Mouse (Mus musculus) Muller cell, postnatal 12 days (primary cell): ENCODE results near the gene Stat5a.

ENCODE experiments used
- DNase-seq: peaks from one replicate; pipeline ENCODE4 v3.0.0-alpha.2; 2015; ENCODE audit errors: inconsistent ontology term

The Stat5a gene

DNA sequence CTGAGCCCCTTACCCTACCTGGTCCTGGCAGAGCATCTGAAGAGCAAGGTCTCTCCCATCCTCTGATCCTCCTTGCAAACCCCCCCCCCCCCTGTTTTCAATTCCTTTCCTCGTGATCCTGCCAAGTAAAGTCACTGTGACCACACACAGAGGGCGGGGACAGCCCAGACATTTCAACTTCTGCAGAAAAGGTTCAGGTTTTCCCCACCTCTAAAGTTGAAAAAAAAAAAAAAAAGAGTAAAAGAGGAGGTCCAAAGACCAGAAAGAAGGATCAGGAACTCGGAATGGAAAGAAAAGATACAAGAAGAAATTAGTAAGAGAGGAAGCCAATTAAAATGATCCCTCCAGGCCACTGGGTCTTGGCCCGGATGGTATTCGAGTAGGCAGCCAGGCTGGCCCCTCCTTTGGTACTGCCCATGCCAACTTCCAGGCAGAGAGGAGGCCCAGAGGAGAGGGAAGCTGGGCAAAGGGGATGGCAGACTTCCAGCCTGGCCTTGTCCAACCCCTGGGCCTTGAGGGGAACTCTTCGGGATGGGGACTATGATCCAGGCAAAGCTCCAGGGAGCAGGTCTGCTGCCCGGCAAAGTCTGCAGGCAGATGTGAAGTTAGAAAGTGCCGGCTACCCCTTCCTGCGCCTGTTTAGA is at the start of gene Stat5a:
TSS of gene Stat5a (plus strand) at position 417 of the 644 bp plus-strand sequence.
- peak; percentile 85 for DNase-seq

GRCm38 (mm10) chr11:100810516-100810915 is 48.6 kb upstream of the Stat5a start:
- DNase-seq, result no peak

- DNase-seq, result no peak
Measured at GRCm38 (mm10) chr11:100811132-100811531, 48.0 kb upstream of the Stat5a start.

DNA sequence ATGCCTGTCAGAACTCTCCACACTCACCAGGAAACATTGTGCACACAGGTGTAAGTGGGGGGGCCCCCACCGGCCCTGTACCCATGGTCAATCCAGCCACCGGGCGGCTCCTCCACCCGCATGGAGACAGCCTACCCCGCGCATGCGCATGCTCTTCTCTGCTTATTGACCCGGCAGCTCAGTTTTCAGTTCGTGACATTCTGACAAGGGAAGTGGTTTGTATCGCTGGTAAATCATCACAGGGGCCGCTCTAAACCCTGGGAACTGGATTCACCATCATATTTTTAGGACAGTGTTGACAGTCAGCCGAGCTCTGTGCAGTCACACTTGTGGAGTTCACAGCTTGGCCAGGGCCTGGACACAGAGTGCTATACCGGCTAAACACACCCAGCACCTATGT is 44.7 kb upstream of the Stat5a start:
- peak; percentile 23 for DNase-seq

- no peak for DNase-seq
Measured at GRCm38 (mm10) chr11:100816342-100816741, 42.8 kb upstream of the Stat5a start.

GRCm38 (mm10) chr11:100816801-100817200 is 42.4 kb upstream of the Stat5a start:
- peak; percentile 45 for DNase-seq

GRCm38 (mm10) chr11:100817311-100817710 is 41.8 kb upstream of the Stat5a start:
- DNase-seq, result no peak

- DNase-seq, result no peak
Measured at GRCm38 (mm10) chr11:100818359-100819012, 40.7 kb upstream of the Stat5a start.

DNA sequence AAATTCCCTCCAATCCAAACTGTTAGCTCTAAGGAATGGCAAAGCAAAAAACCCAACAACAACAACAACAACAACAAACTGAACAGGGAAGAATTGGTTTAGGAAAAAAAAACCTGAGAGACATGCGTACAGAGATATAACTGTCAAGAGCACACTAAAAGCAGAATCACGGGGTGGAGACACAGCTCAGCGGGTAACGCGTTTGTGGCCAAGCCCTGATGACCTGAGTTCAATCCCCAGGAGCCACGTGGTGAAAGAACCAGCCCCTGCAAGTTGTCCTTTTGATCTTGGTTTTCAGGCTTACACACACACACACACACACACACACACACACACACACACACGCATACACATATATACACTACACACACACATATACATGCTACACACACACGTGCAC is 40.1 kb upstream of the Stat5a start:
- no peak for DNase-seq

GRCm38 (mm10) chr11:100819626-100820025 is 39.5 kb upstream of the Stat5a start:
- no peak for DNase-seq

DNA sequence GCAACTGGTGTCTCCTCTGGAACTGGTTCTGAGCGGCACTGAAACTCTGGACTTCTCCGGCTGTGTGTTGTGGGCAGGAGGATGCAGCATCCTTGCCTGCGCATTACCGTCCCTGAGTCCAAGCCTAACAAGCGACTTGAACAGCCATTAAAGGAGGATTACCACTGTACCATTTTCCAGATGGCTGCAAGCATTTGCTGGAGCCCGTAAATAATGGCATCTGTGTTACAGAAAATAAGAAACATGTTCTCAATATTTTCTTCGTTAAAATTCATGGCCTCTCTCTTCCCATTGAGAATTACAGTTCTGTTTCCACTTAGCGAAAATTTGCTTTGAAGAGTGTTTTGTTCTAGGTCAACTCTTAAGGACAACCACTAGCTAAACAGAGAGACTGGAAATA is 39.1 kb upstream of the Stat5a start:
- DNase-seq, result no peak

DNA sequence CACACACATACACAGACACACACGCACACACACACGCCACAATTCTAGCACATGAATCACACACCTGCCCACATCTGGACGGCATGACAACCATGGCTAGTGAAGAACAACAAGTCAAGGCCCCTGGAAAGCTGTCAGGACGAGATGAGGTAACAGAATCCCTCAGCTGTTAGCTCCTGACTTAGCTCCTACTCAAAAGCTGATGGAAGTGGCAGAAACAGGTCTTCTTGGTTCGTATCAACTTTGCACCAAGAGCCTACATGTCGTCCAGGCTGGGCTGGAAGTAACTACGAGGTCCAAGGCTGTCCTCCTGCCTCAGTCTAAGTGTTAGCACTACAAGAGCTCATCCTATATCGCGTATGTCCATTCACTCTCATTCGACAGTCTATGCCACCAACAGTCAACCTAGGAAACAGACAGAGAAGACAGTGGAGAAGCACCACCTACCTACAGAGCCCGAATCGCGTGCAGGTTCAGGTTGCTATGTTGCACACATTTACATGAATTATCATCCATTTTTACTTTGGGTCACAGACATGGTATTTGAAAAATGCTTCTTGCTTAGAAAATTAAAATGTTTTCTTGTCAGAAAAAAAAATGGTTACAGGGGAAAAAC is 37.4 kb upstream of the Stat5a start:
- DNase-seq, result no peak

DNA sequence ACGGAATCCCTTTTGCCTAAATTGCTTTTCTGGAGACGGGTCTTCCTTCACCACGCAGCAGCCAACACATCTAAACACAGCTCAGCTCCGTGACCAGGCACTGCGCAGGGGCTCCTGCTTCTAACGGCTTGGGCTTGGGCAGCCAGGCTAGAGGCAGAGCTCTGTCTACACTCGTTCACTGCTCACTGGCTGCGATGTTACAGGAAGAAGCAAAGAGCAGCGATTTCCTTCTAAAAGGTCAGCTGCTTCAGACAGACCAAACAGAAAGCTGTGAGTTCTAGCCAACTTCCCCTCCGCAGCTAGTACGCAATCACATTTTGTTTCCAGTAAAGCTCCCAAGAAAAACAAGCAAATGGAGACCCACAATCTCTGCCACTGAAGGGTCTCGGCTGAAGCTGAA is 36.8 kb upstream of the Stat5a start:
- DNase-seq, result no peak

DNA sequence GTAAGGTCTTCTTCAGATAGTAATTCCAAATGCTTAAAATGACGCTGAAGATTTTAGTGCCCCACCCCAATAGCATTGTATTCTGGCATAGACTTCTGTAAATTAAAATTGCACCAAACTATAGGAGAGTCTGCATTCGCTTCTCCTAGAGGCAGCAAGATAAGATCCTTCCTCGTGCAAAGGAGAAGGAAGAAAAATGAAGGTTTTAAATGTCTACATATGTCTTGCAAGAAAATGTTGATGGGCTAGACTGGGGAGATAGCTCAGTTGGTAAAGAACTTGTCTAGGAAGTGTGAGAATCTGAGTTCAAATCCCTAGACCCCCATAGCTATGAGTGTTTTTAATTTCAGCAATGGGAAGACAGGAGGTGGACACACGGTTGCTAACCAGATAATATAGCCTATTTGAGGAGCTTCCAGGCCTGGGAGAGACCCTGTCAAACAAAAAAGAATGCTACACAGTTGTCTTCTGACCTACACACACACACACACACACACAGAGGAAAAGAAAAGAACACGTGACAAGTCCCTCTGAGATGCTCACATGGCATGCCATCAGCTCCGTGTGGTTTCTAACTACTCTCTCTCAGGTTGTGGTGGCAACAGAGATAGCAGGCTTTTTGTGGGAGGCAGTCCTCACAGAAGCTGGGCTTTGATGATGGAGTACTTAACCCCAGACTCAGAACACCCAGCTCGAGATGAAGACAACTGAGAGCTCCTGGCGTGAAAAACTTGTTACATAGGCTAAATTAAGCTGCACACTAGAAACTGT is 35.4 kb upstream of the Stat5a start:
- no peak for DNase-seq

- no peak for DNase-seq
Measured at GRCm38 (mm10) chr11:100824496-100824895, 34.7 kb upstream of the Stat5a start.

- no peak for DNase-seq
Measured at GRCm38 (mm10) chr11:100825451-100825850, 33.7 kb upstream of the Stat5a start.

- no peak for DNase-seq
Measured at GRCm38 (mm10) chr11:100826161-100826866, 32.8 kb upstream of the Stat5a start.

- DNase-seq, result no peak
Measured at GRCm38 (mm10) chr11:100828676-100829151, 30.4 kb upstream of the Stat5a start.

DNA sequence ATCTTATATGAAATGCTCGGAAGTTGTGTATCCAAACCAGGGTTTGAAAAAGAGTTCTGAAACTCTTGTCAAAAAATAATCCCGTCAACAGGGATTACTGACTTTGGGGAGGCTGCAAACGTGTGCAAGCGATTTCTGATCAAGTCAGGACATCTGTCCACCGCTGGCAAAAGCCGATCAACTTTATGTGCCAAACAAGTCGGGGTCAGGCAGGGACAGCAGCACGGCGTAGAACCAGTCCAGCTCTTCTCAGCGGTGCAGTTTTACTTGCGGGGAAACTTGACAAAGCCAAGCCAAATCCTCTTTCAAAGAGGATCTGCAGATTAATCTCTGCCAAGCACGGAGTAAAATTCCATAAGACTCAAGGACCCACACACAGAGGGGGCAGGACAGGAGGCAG is 29.5 kb upstream of the Stat5a start:
- DNase-seq, result no peak

- DNase-seq, result no peak
Measured at GRCm38 (mm10) chr11:100831396-100831795, 27.8 kb upstream of the Stat5a start.

DNA sequence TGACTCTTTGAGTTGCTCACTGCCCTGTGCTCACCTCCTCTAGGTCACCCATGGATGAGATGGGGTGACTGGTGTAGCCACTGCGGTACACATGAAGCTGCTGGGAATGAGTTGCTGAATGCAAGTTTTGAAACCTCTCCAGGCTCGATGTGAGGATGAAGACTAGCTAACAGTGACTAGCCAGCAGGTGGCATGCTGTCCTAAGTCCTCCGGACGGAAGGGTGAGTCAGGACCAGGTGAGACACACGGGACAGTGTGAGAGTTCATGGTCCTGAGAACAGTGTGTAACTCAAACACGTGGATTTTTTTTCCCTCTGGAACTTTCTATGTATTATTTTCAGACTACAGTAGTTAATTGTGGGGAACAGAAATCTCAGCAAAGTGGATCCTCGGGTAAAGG is 25.7 kb upstream of the Stat5a start:
- DNase-seq, result no peak
